Mouse (Mus musculus): ENCODE measurements around the gene Pyroxd2. TPM values are rescaled to one million over a fixed set of nuclear protein-coding genes. Genes with fewer than 3 reads are reported as not detected.
"Not testable (repeated sequence)": the region's sequence is repeated elsewhere in the genome, so short reads cannot be mapped to it uniquely, and the experiment has no call there.

The Pyroxd2 gene
- 1 to 10 TPM; 5.0 to 5.5 TPM for total RNA-seq (2021)
- long read RNA-seq, experiment 1, partial matches to known transcripts, result 2 of 4 reads
- long read RNA-seq, experiment 1, other reads (novel, unspliced or antisense), result 2 of 4 reads
- long read RNA-seq, experiment 2, partial matches to known transcripts, result 1 of 4 reads
- long read RNA-seq, experiment 2, other reads (novel, unspliced or antisense), result 2 of 4 reads

DNA sequence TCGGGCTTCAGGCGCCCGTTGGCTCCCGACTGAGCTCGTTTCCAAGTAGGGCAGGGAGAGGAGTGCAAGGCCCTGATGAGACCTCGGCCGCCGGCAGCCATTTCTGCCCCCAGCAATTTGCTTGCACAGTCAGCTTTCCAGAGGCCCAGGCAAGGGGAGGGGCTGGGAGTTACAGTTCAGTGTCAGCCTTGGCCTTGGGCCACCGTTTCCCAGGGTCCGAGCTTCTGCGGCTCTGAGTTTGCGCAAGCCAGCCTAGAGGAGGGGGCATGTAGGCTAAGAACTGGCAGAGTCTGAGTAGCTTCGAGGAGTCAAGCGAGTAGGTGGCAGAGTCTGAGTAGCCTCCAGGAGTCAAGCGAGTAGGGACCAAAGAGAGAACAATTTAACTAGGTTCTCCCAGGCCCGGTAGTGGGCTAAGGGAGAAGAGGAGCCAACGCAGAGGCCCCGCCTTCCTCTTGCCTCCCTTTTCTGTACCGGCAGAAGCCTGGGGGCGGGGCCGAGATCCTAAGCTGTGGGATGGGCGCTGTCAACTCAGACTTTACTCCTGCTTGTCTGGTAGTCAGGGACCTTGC, at the start of gene Pyroxd2:
Gene Pyroxd2, minus strand, starts transcription at position 413 of the 569 bp plus-strand sequence.
- DNase-seq, result peak; percentile 84
- intact Hi-C loops (cut with DNase I), result no loop called here

DNA sequence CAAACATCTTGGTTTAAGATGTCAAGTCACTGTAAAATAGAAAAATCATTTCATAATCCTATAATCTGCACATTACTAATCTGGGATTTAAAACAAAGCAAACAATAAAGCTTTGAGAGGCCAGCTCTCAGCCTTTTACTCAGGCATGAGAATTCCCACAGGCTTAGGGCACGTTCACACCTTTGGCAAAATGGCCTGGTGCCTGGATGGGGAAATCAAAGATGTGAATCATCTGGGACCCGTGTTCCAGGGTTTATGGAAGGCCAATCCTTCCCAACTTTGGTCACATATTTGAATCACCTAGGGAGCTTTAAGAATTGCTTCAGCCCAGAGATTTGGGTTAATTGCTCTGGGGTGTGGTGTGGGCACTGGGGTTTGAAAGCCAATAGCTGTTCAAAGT, 45.3 kb upstream of the Pyroxd2 start:
- intact Hi-C loops (cut with DNase I), result loop anchor here (10.0 kb wide), 1 partner anchor 687 kb away; no protein-coding TSS in a partner anchor
- no peak for DNase-seq

DNA sequence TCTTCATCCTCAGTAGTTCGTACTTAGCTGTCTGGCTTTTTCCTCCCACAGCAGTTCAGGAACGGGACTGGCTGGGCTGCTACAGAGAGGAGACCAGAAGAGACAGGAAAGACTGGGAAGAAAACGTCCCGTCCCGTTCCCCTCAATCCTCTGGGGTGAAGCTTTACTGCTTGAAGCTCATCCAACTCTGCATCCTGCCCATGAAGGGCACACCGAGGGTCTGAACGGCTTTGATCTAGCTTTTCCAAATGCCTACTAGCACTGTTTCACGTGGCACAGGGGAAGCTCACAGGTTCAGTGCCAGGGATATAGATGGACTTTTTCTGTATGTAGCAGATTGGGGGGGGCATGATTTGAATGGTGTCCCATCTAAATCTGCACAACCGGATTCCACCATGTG, 43.2 kb upstream of the Pyroxd2 start:
- DNase-seq, result no peak
- intact Hi-C loops (cut with DNase I), result loop anchor here (1.0 to 10.0 kb wide), 4 partner anchors 232 to 689 kb away; no protein-coding TSS in a partner anchor

DNA sequence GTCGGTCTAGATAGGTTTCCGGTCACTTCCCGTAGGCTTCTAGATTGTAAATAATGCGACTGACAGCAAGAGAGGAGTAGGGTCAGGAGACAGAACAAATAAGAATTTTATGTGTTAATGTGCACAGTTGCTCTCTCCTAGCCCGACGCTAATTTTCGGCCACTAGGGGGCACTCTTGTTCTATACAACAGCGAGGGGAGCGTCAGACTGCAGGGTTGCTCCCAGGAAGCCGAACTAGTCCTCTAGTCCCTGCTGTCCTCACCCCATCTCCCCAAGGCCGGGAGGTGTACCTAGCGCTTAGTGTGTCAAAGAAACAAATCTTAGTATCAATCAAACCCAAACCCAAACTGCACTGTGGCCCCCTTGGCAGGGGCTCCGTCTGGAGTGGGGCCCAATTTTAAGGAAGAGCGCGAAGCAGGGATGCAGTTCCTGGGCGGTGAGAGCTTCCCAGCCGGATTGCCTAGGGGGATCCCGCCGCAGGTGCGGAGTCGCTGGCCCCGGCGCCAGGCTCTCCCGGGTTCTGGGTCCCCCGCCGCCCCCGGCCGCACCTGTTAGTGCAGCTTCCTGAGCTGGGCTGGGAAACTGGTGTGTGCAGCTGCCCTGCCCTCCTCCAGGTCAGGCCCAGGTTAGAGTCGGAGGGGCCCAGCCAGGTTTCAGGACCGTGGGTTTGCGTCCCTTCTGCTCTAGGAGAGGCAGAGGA, 42.5 kb upstream of the Pyroxd2 start:
- DNase-seq, result peak; percentile 88 to 93
- intact Hi-C loops (cut with DNase I), result loop anchor here (1.0 to 10.0 kb wide), 4 partner anchors 232 to 690 kb away; no protein-coding TSS in a partner anchor

DNA sequence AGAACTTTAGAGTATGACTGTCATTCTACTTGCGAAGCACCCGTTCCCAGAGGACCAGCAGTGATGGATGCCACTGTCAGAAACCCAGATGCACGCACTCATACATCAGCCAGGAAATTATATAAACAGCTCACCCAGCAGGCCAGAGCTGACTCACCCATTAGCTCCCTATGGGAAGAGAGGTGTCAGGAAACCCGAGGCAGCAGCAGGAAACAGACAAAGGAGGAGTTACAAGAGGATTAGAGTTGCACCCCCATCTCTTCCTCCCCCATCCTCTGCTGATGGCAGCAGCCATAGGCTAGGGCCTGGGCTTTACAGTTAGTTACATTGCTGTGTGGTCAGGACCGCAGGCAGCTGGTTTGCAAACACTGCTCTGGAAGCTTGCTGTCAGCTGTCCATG, 35.7 kb upstream of the Pyroxd2 start:
- intact Hi-C loops (cut with DNase I), result no loop called here
- DNase-seq, result no peak

DNA sequence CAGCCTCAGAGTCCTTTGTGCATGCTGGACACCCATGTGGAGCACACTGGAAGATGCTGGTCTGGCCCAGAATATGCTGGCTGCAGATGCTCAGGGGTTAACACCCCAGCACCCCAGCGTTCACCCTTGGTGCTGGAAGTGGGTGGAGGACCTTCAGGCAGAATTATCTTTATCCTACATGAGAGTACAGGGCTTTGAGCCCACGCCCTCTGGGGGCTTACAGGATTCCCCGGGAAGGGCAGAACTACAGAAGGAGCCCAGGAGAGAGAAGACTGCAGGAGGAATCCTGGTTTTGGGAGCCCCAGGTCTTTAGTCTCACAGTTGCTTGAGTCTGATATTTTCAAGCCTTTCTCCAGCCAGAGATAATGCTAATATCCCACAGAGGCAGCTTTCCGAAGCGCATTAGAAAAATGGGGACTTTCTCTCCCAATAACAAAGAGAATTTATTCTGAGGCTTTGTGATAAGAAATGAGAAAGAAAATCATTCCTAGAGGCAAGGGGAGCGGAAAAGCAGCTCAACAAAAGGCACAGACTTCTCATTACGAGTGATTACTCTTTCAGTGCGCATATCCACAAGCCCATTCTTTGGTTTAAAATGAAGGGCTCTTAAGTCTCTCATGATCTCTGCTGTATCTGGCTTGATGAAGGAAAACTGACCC, 33.1 kb upstream of the Pyroxd2 start:
- intact Hi-C loops (cut with DNase I), result no loop called here
- DNase-seq, result no peak

DNA sequence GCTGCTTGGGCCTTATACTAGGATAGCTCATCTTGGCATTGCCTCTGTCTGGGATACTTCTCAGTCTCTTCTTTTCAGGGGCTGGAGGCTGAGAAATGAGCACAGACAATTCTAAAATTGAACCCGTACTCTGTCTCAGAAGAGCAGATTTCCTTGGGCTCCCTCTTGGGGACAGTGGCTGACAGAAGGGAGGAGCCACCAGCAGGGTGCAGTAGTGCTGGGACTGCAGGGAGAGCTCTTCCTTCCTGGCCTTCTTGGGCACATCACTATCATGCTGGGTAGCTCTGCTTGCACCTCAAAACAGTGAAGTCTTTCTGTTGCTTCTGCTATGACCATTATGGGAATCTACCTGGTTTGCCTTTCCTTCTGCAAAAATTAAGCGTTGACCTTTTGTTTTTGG, 32.6 kb upstream of the Pyroxd2 start:
- DNase-seq, result no peak
- intact Hi-C loops (cut with DNase I), result no loop called here

DNA sequence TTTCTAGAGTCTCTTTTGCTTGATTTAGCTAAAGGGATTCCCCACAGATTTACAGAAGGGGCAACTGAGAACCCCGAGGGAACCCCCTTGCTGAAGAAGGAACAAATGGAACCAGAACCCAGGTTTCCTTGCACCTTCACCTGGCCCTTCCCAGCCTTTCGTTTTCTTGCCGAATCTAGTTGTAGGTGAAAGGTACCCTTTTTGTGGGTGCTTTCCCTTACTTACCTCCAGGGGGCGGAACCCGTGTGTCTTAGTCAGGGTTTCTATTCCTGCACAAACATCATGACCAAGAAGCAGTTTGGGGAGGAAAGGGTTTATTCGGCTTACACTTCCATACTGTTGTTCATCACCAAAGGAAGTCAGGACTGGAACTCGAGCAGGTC, 27.6 kb upstream of the Pyroxd2 start:
- DNase-seq; intact Hi-C loops (cut with DNase I): not testable (repeated sequence)

DNA sequence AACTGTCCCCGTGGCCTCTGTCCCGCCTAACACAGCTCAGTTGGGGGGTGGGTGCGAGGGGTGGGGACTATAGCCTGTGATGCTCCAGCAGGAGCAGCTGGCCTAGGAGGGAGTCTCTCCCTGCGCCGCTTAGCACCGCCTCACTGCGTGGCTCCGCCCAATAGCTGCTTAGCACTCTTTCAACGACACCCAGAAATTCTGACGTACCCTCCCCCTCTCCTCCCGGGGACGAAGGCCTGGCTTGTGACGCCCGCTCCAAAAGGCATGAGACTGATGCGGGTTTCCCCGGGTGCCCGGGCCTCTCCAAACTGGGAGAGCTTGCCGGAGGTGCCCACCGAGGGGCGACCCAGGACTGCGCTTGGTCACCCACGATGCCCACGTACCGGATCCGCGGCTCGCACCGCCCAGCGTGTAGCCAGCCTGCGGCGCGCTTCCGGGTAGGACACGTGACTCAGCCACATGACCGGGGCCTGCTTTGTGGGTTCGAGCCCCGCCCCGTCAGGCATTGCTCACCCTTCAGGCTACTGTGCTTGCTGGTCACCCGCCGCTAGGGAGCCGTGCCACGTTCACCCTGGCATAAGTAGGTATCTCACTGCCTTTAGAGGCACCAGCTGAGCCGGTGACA, 27.1 kb upstream of the Pyroxd2 start, which contains the start of gene Hps1:
Gene Hps1, minus strand, starts transcription at position 448 of the 625 bp plus-strand sequence.
- DNase-seq, result peak; percentile 82 to 85
- intact Hi-C loops (cut with DNase I), result no loop called here

DNA sequence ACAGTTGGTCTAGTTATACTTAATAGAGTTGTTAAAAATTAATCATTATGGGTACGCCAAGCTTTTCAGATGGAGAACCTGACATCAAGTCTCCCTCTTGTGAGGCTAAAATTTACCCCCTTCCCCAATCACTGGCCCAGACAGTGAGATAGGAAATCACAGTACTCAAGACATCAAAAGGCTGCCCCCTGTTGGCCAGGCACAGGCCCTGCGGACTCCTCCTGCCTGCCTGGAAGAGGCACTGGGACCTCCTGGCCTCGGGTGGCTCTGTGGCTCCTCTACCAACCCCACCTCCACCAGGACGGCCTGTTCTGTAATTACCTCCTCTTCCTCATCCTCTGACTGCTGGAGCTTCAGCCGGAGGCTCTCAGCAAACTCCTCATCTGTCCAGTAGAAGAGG, 25.2 kb upstream of the Pyroxd2 start:
- DNase-seq, result peak; percentile 40 to 42
- intact Hi-C loops (cut with DNase I), result no loop called here

DNA sequence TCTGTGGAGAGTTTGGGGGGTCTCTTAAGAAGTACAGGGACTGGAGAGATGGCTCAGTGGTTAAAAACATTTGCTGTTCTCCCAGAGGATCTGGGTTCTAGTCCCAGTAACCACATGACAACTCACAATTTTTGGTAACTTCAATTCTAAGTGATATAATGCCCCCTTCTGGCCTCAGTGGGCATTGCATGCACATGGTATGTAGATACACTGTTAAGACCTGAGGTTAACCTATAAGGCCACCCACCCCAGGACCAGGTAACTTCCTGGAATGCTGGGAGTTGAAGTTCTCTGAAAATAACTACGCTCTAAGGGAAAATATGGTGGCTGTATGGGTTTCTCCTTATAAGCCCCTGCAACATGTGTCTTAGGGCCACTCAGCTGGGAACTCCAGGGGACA, 24.2 kb upstream of the Pyroxd2 start:
- intact Hi-C loops (cut with DNase I), result no loop called here
- peak in 1 of 2 experiments; percentile 25 for DNase-seq

DNA sequence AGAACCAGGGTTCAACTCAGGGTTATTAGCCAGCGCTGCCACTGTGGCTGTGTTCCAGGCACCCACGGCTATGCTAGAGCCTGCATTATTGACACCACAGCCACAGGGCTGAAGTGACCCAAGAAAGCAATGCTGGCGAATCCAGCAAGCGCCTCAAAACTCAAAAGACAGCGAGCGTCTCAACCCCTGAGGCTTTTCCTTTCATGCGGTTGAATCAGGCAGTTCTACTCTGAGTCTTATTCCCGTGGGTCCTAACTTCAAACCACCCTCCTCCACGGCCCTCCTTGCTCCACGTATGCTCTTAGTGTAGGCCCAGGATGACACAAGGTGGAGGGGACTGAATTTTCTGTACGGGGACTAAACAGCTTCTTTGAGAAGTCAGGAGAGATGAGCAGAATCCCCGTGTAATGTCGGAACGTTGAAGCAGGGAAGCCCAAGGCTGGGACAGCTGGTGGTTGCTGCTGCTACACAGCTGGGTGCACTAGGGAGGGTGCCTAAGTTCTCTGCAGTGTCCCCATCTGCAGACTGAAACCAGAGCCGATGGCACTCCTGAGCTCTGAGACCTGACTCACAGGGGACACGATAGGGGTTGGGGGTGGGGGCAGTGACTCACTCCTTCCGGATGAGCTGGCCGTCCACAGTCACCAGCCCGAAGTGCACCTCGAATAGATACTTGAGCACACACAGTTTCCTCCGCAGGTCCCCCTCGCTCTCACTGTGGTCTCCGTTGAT, 17.7 kb upstream of the Pyroxd2 start:
- intact Hi-C loops (cut with DNase I), result no loop called here
- DNase-seq, result no peak

DNA sequence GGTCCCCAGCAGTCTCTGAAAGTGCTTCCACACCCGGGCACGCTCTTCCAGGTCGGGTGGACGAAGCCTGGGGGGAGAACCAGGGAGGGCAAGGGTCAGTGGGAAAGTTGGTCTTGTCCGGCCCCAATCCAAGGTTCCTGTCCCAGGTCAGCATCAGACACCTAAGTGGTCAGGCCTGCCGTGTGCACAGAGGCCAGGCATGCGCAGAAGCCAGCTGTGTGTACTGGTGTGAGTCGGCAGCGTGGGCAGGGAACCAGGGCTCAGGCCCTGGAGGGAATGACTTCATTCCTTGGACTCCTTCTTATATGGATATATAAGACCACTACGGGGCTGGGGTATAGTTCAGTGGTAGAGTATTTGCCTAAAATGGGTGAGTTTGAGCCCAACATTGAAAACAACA, 17.1 kb upstream of the Pyroxd2 start:
- no peak for DNase-seq
- intact Hi-C loops (cut with DNase I), result no loop called here

DNA sequence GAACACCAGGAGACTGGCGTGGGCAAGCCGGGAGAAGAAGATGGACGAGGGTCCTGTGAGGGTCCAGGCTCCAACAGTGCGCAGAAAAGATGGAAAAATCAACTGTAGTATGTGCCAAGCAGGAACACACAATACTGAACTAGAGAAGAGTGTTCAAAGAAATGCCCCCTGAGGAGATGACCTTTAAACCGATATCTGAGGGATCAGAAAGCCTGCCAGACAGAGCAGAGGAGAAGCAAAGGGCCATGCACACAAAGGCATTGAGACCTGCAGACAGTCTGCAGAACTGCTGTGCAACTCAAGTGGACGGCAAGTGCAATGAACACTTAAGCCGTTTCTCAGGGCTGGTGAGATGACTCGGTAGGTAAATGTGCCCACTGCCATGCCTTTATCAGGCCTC, 14.8 kb upstream of the Pyroxd2 start:
- intact Hi-C loops (cut with DNase I), result no loop called here
- no peak for DNase-seq

DNA sequence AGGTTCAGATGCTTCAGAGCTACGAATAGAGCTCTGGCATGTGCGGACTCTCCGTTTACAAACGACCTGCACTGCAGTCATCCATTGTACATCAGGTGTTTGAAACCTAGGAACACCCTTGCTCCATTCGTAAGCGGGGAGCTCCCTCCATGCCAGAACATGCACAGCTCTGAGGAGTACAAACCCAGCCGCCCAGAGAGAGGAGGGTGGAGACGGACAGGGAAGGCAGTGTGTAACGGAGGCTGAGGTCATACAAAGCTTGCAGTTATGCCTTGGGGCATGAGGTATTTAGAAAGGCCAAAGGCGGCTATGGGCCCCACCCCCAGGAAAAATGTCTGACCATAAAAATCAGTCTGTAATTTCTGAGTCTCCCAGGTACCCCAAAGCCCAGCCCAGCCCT, 11.8 kb upstream of the Pyroxd2 start:
- no peak for DNase-seq
- intact Hi-C loops (cut with DNase I), result no loop called here

DNA sequence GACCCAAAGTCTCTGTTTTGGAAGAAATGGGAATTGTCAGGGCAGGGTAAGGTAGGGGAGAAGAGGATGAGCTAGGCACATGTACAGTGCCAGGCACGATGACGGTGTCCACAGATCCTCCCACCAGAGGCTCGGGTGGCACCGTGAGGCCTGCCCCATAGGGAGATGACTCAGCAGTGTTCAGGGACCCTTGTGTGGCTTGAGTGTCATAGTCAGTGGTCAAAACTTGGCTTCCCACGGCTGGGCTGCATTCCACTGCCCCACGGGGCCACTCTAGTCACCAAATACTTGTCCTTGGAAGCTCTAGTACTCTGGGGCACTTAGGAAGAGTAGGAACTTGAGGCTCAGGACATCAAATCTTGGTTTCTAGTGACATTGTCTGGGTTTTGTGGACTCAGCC, 4.1 kb upstream of the Pyroxd2 start:
- no peak for DNase-seq
- intact Hi-C loops (cut with DNase I), result no loop called here

DNA sequence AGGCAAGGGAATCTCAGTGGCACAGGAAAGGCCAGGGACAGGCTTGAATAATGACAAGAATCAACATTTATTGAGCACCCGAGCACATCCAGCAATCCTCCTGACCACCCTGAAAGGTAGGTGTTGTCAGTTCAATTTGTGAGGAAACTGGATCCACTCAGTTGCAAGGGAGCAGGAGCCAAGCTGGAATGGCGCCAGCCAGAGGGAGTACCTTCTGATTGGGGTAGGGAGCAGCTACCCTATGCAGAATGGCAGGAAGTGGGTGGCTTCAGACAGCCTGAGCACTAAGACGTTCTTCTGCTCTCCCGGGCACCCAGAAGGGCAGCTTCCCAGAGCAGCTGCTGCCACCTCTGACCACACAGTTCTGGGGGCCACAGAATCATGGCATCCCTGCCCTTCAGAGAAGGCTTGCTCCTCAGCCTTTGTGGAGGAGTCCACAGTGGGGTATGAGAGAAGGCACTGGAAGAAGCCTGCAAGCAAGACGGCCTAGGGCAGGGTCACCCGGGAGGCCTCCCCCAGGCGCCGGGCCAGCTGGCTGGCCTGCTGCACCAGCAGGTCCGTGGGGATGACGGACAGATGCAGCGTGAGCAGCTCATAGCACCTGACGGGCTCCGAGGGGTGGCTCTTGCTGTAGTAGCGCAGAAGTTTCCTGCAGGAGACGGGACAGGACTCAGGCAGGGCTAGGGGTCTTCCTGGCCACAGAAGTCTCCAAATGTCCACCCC, 2.7 kb upstream of the Pyroxd2 start:
- peak; percentile 48 to 52 for DNase-seq
- intact Hi-C loops (cut with DNase I), result no loop called here

DNA sequence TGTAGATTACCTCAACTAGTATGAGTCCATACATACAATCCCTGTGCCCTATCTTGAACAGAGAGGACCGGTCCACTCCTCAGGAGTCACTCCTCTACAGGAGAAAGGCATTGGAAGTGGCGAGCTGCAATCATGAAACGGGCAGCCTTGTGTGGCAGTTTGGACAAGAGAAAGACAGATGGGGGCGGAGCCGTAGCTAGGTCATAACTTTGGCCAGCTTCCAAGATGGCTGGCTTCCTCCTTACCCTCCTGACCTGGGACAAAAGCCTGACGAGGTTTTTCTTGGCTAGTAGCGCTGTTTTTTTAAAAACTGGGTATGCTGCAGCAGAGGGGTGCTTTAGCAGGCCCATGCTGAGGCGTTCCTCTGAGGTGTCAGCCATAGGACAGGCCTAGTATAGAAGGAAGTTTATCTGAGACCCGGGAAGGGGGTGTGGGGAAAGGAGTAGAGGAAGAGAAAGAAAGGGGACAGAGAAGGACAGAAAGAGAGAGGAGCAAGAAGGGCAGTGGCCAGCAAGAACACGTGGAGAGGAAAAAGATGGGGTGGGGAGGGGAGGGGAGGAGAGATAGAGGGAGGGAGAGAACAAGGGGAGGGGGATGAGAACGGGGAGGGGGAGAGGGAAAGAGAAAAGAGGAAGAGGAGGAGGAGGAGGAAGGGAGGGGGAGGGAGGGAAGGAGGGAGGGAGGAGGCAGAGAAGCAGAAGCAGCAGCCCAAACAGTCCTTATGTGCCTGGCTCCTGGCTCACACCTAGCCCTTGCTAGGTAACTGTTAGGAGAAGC, 754 bp upstream of the Pyroxd2 start:
- intact Hi-C loops (cut with DNase I), result no loop called here
- DNase-seq, result peak; percentile 71 to 84

DNA sequence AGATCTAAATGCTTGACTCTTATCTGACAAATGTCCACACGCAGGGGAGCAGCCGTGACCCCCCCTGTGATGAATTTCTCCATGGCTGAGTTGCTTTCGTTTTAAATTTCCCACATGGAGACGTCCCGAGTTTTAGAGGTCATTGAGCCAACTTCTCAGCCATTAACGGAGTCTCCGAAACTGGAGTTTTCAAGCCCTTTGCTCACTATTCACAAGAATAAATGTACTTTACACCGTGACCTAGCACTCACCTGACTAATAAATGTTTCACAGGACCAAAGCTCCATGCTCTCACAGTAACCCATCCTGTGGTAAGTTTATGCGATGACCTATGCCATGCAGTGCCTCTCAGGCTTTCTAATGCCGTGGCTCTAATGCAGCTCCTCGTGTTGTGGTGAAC, 2.4 kb downstream of the Pyroxd2 start:
- intact Hi-C loops (cut with DNase I), result no loop called here
- no peak for DNase-seq
